Mouse (Mus musculus) heart, postnatal 0 days (tissue): ENCODE data around the gene Jade2.

ENCODE experiments used
- CTCF ChIP-seq: IDR thresholded peaks from 2 replicates; pipeline ENCODE4 v1.5.1; 2016; ENCODE audit warnings: antibody characterized with exemption, control low read depth, low read depth
- EP300 ChIP-seq: IDR thresholded peaks from 2 replicates; pipeline ENCODE4 v1.6.1; 2016; ENCODE audit warnings: antibody characterized with exemption, low read depth

DNA sequence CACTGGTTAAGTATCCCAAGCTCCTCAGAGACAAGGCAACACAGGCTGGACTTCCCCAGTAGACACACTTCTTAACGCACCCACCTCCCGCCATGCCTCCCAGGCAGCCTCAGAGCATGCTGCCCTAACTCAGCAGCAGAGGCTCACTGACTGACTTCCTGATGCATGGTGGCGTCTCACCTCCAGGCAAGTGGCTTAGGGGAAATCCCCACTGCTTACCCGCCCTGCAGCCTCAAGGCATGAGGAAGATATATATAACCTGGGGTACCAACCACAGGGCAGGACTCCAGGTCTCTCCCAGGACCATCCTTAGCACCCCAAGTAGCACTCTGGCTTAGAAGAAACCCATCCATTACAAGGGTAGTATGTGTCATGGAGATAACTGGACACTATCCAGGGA, 14.3 kb downstream of the Jade2 start:
- TF ChIP-seq CTCF (no peak), EP300 (no peak)
